13 mouse cellular contexts compared by ENCODE assay signal in genomic region chr13:39631506-39632132, GRCm38 (mm10).
DNase-seq lines count a peak whose midpoint lies in the region; ATAC-seq lines count a peak whose summit lies in the region.
"Had no signal": no experiment of that assay in that cellular context is flagged by ENCODE, and none has a peak within 500 bp of the region (broad histone marks: within the 10 kb centered on the region; RNA-seq: fewer than 3 reads in every experiment).

No protein-coding gene starts in this region.

- H3K4me3 ChIP-seq in hindbrain, embryonic 16.5 days (ENCODE audit: low read length), result no peak overlapping the region
- no peak overlapping the region for H3K4me3 ChIP-seq in hindbrain, embryonic 10.5 days
- H3K4me3 ChIP-seq: forebrain, embryonic 13.5 days; hindbrain, embryonic 13.5 days had no signal

- peak; percentile 45 for ATAC-seq in hindbrain, embryonic 16.5 days
- ATAC-seq: forebrain, embryonic 13.5 days; midbrain, embryonic 16.5 days had no signal

- DNase-seq in hindbrain, embryonic 10.5 days (ENCODE audit: low spot score), result no peak
- peak; percentile 14 for DNase-seq in cerebellum, adult 11 months
- peak; percentile 7 to 10 for DNase-seq in frontal cortex, postnatal 10 days (ENCODE audit: low spot score in 2 of 2)
- peak; percentile 18 for DNase-seq in lung, postnatal 10 days
- DNase-seq in retina, embryonic 14.5 days (ENCODE audit: low spot score), result no peak
- DNase-seq in adrenal gland, postnatal 25 days, result no peak
- no peak for DNase-seq in thymus, postnatal 36 days
- DNase-seq: adrenal gland, postnatal 14 days; embryo, embryonic 11 days had no signal

- 79% methylated on average over 8 of the region's 8 CpGs for WGBS in hindbrain, embryonic 16.5 days
- 87% methylated on average over 8 of the region's 8 CpGs for WGBS in hindbrain, embryonic 10.5 days

- no peaks in the 10 kb centered on the region for H3K9me3 ChIP-seq in hindbrain, embryonic 16.5 days (ENCODE audit: control insufficient read depth, low read length)
- H3K9me3 ChIP-seq in hindbrain, embryonic 10.5 days, result no peaks in the 10 kb centered on the region
- H3K9me3 ChIP-seq: forebrain, embryonic 13.5 days; hindbrain, embryonic 13.5 days had no signal

- no peak overlapping the region for H3K27ac ChIP-seq in hindbrain, embryonic 16.5 days (ENCODE audit: low read depth, low read length)
- H3K27ac ChIP-seq in hindbrain, embryonic 10.5 days, result no peak overlapping the region
- H3K27ac ChIP-seq: forebrain, embryonic 13.5 days; hindbrain, embryonic 13.5 days had no signal

- H3K4me1 ChIP-seq in hindbrain, embryonic 16.5 days (ENCODE audit: control insufficient read depth, insufficient read depth, low read depth, low read length), result no peaks in the 10 kb centered on the region
- H3K4me1 ChIP-seq in hindbrain, embryonic 10.5 days (replicated peaks), result no peaks in the 10 kb centered on the region
- H3K4me1 ChIP-seq: forebrain, embryonic 13.5 days; hindbrain, embryonic 13.5 days had no signal

- H3K9ac ChIP-seq in hindbrain, embryonic 16.5 days (ENCODE audit: low read depth, low read length), result no peak overlapping the region
- H3K9ac ChIP-seq: forebrain, embryonic 13.5 days; hindbrain, embryonic 13.5 days had no signal

- no peak overlapping the region for H3K4me2 ChIP-seq in hindbrain, embryonic 16.5 days (ENCODE audit: low read length)
- H3K4me2 ChIP-seq: forebrain, embryonic 13.5 days; hindbrain, embryonic 13.5 days had no signal

- H3K27me3 ChIP-seq in hindbrain, embryonic 16.5 days (replicated peaks; ENCODE audit: control insufficient read depth, insufficient read depth, low read length), result no peaks in the 10 kb centered on the region
- no peaks in the 10 kb centered on the region for H3K27me3 ChIP-seq in hindbrain, embryonic 10.5 days (ENCODE audit: insufficient read depth, poor library complexity, severe bottlenecking)
- H3K27me3 ChIP-seq: forebrain, embryonic 13.5 days; hindbrain, embryonic 13.5 days had no signal

- no peaks in the 10 kb centered on the region for H3K36me3 ChIP-seq in hindbrain, embryonic 16.5 days (ENCODE audit: control insufficient read depth, insufficient read depth, low read length)
- no peaks in the 10 kb centered on the region for H3K36me3 ChIP-seq in hindbrain, embryonic 10.5 days
- H3K36me3 ChIP-seq: hindbrain, embryonic 13.5 days had no signal

Comparison
In these comparisons a context has a peak if more than half of its experiments do, and no peak if none do; other contexts are left out.
1. DNase-seq: peak in cerebellum, adult 11 months (single experiment), frontal cortex, postnatal 10 days (2 of 2) and lung, postnatal 10 days (single experiment); none in hindbrain, embryonic 10.5 days (single experiment), retina, embryonic 14.5 days (single experiment), adrenal gland, postnatal 25 days (single experiment) and thymus, postnatal 36 days (0 of 2).